8 mouse cellular contexts compared by ENCODE assay signal in the genomic region with DNA sequence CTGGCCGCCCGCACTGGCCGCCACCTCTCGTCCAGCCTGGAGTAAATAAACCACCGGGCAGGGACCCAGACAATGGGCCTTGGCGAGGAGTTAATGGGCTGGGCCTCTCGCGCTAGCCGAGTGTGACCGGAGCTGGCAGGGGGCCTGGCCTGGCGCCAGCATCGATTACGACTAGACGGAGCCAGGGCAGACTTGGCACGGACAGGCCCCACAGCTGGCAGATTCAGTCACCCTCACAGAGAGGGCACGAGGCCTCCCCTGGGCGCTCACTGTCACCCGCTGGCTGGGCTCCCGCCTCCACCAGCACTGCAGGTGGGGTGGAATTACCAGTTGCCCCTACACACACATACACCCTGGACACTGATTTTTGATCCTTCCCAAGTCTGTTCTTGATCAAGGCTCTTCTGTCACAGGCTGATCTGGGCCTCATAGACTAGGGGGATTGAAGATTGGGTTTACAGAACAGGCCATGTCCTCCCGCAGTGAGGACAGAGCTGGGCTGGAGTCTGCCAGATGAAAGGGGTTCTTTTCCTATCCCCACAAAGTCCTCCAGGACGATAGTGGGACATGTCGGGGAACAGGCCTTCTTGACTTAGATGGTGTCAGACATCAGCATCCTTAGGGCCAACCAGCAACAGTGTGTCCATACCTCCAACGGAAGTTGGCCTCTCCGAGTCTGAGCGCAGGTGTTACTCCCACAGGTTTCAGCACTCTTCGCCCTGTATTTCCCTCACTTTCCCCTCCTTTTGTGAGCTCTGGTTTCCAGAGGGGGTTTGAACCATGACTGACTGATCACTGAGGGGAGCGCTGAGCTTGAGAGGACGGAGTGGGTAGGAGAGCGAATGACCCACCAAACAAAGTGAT. TPM values are rescaled to one million over a fixed set of nuclear protein-coding genes. Genes with fewer than 3 reads are reported as not detected.
DNase-seq lines count a peak whose midpoint lies in the region; ATAC-seq lines count a peak whose summit lies in the region.

No protein-coding gene starts in this region.

- peak overlapping the region; percentile 59; the same call in 1 of the 2 replicates for H3K27ac ChIP-seq in hindbrain, embryonic 16.5 days (ENCODE audit: low read depth, low read length)

- peak; percentile 90 for DNase-seq in adipocyte (ENCODE audit: low spot score)
- DNase-seq in embryo, embryonic 10.5 days (ENCODE audit: low spot score), result peak; percentile 80
- DNase-seq in gastrocnemius, postnatal 10 days, result peak; percentile 96
- DNase-seq in layer of hippocampus, postnatal 25 days (ENCODE audit: extremely low spot score in 1 of 2, low spot score in 1 of 2), result peak; percentile 64 to 78
- DNase-seq in lung, postnatal 36 days, result peak; percentile 96
- DNase-seq in right cerebral cortex, postnatal 14 days, result peak; percentile 84
- no peak for DNase-seq in B cell, adult 2 months

- H3K27me3 ChIP-seq in hindbrain, embryonic 16.5 days (replicated peaks; ENCODE audit: control insufficient read depth, insufficient read depth, low read length), result no peaks in the 10 kb centered on the region

- no peaks in the 10 kb centered on the region for H3K9me3 ChIP-seq in hindbrain, embryonic 16.5 days (ENCODE audit: control insufficient read depth, low read length)

- no peaks in the 10 kb centered on the region for H3K36me3 ChIP-seq in hindbrain, embryonic 16.5 days (ENCODE audit: control insufficient read depth, insufficient read depth, low read length)

- H3K4me2 ChIP-seq in hindbrain, embryonic 16.5 days (ENCODE audit: low read length), result peak overlapping the region; percentile 28; the same call in 1 of the 2 replicates

- peaks cover 11% of the 10 kb centered on the region for H3K4me1 ChIP-seq in hindbrain, embryonic 16.5 days (ENCODE audit: control insufficient read depth, insufficient read depth, low read depth, low read length)

- peak; percentile 97 for ATAC-seq in hindbrain, embryonic 16.5 days

- H3K4me3 ChIP-seq in hindbrain, embryonic 16.5 days (ENCODE audit: low read length), result no peak overlapping the region

- H3K9ac ChIP-seq in hindbrain, embryonic 16.5 days (ENCODE audit: low read depth, low read length), result peak overlapping the region; percentile 38; the same call in 1 of the 2 replicates

- 31% methylated on average over 29 of the region's 29 CpGs for WGBS in hindbrain, embryonic 16.5 days

RNA-seq across cellular contexts. Expression of gene Srp14, which starts 31.2 kb away (rescaled TPM):
- 100 to 1,000 TPM; 148 to 154 TPM for total RNA-seq in gastrocnemius, postnatal 10 days (2021)
- polyA plus RNA-seq in hindbrain, embryonic 16.5 days (2015; fragmentation: Nextera tagmentation; extraction: Ambion mirVana), result 315 and 340 TPM in 2 replicates
- total RNA-seq in layer of hippocampus, postnatal 25 days (2021), result 100 to 1,000 TPM; 163 to 201 TPM

RNA-seq across cellular contexts. Expression of gene Bmf, which starts 38.8 kb away (rescaled TPM):
- total RNA-seq in gastrocnemius, postnatal 10 days (2021), result 10 to 100 TPM; 14.5 to 15.7 TPM
- polyA plus RNA-seq in hindbrain, embryonic 16.5 days (2015; fragmentation: Nextera tagmentation; extraction: Ambion mirVana), result 1.6 and 1.9 TPM in 2 replicates
- 1 to 10 TPM; 4.0 to 5.0 TPM for total RNA-seq in layer of hippocampus, postnatal 25 days (2021)

Comparison
In these comparisons a context has a peak if more than half of its experiments do, and no peak if none do; other contexts are left out.
1. DNase-seq: peak in adipocyte (single experiment), embryo, embryonic 10.5 days (single experiment), gastrocnemius, postnatal 10 days (single experiment), layer of hippocampus, postnatal 25 days (2 of 2), lung, postnatal 36 days (single experiment) and right cerebral cortex, postnatal 14 days (single experiment); none in B cell, adult 2 months (0 of 2).